Mouse (Mus musculus): Measurements from ENCODE around the gene Prune1. TPM values are rescaled to one million over a fixed set of nuclear protein-coding genes. Genes with fewer than 3 reads are reported as not detected.

The Prune1 gene
- polyA plus RNA-seq, 1 experiment from 2014 or later: 24.2 TPM

DNA sequence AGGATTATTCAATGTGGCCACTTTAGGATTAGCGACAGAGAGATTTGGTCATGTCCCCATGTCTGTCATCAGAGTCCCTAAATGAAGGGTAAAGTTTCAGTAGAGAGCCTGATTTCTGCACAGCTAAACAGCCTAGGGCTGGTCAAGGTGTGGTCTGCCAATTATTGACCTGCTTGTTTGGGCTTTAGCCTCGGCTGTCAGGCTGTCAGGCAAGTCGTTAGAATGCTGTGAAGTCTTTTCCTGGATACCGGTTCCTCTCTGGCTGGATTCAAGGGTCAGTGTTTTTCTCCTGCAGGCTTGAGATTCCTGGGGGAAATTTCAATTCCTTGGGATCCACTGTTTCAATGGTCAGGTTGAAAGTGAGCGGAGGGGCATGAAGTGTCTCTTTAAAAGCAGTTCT lies 4.1 kb upstream of the Prune1 start:
- Histone ChIP-seq H3K4me2 (ENCODE audit: low read depth, low read length) (no peak overlapping the region), H3K9me3 (ENCODE audit: control insufficient read depth, low read length) (no peaks in the 10 kb centered on the region), H3K4me3 (ENCODE audit: low read depth, low read length) (no peak overlapping the region), H3K4me1 (ENCODE audit: control insufficient read depth, insufficient read depth, low read length) (peaks cover 8% of the 10 kb centered on the region), H3K36me3 (ENCODE audit: control insufficient read depth, insufficient read depth, low read length) (peaks cover 33% of the 10 kb centered on the region), H3K27me3 (replicated peaks; ENCODE audit: control insufficient read depth, insufficient read depth, low read length) (no peaks in the 10 kb centered on the region), H3K9ac (ENCODE audit: low read depth, low read length) (no peak overlapping the region), H3K27ac (replicated peaks; ENCODE audit: low read depth, low read length) (no peak overlapping the region)
- 60% methylated on average over 5 of the region's 5 CpGs for WGBS
- no peak for ATAC-seq (ENCODE audit: low read depth)
- no peak for DNase-seq (ENCODE audit: low spot score)

DNA sequence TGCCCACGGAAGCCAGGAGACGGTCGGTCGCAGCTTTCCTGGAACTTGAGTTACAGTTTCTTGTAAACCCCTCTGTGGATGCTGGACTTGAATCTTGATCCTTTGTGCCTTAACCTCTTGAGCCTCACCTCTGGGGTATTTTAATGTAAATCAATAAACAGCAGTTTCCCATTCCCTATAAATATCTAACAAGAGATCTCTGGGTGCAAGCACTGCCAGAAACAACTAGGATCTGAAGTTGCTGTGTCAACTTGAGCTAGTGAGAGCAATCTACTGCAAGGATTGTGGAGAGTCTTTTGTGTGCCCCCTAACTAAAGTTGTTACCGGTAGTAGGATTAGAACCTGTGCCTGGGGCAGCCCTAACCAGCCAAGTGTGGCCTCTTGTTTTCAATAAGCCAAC lies 3.5 kb upstream of the Prune1 start:
- H3K4me3 ChIP-seq (ENCODE audit: low read depth, low read length): no peak overlapping the region
- H3K4me2 ChIP-seq (ENCODE audit: low read depth, low read length): no peak overlapping the region
- peaks cover 8% of the 10 kb centered on the region for H3K4me1 ChIP-seq (ENCODE audit: control insufficient read depth, insufficient read depth, low read length)
- H3K27ac ChIP-seq (replicated peaks; ENCODE audit: low read depth, low read length): no peak overlapping the region
- ATAC-seq (ENCODE audit: low read depth): no peak
- no peak overlapping the region for H3K9ac ChIP-seq (ENCODE audit: low read depth, low read length)
- WGBS: 95% methylated on average over 5 of the region's 5 CpGs
- H3K27me3 ChIP-seq (replicated peaks; ENCODE audit: control insufficient read depth, insufficient read depth, low read length): no peaks in the 10 kb centered on the region
- DNase-seq (ENCODE audit: low spot score): no peak
- peaks cover 27% of the 10 kb centered on the region for H3K36me3 ChIP-seq (ENCODE audit: control insufficient read depth, insufficient read depth, low read length)
- no peaks in the 10 kb centered on the region for H3K9me3 ChIP-seq (ENCODE audit: control insufficient read depth, low read length)

DNA sequence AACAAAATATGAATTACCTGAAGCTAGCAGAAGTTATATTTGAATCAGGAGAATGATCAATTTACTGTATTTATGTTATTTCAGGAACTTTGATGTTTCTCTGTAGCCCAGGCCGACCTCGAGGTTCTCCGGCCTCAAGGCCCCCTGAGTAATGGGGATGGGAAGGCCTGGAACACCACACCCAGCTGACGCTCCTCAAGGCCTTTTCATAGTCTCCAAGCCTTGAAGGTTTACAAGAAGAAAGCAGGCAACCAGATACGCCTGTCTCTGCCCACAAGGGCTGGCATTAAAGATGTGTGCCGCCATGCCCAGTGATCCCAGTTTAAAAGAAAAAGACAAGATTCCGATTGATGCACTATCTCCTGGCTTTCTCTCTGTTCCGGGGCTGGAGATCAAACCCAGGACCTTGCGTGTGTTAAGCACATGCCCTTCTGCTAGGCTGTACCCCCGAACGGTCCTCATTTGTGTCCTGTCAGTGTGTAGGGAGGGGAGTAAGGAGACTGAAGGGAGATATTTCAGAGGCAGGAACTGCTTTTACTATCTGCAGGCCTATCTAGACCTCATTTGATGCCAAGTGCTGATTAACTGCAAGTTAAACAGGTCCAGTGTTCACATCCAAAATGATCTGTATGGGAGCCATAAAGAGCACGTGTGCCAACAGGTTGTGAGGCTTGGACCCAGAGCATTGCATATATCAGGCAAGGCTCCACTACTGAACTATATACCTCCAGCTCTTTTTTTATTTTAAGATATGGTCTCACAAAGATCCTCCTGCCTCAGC lies 2.8 kb upstream of the Prune1 start:
- H3K4me2 ChIP-seq (ENCODE audit: low read depth, low read length): peak overlapping the region; percentile 78
- DNase-seq (ENCODE audit: low spot score) (no peak), ATAC-seq (ENCODE audit: low read depth) (no peak)
- WGBS: 81% methylated on average over 12 of the region's 12 CpGs
- H3K27me3 ChIP-seq (replicated peaks; ENCODE audit: control insufficient read depth, insufficient read depth, low read length): no peaks in the 10 kb centered on the region
- H3K4me1 ChIP-seq (ENCODE audit: control insufficient read depth, insufficient read depth, low read length): peaks cover 8% of the 10 kb centered on the region
- peak overlapping the region; percentile 92; the same call in 1 of the 2 replicates for H3K9ac ChIP-seq (ENCODE audit: low read depth, low read length)
- no peaks in the 10 kb centered on the region for H3K9me3 ChIP-seq (ENCODE audit: control insufficient read depth, low read length)
- no peak overlapping the region for H3K27ac ChIP-seq (replicated peaks; ENCODE audit: low read depth, low read length)
- H3K4me3 ChIP-seq (ENCODE audit: low read depth, low read length): peak overlapping the region; percentile 67
- H3K36me3 ChIP-seq (ENCODE audit: control insufficient read depth, insufficient read depth, low read length): peaks cover 20% of the 10 kb centered on the region

DNA sequence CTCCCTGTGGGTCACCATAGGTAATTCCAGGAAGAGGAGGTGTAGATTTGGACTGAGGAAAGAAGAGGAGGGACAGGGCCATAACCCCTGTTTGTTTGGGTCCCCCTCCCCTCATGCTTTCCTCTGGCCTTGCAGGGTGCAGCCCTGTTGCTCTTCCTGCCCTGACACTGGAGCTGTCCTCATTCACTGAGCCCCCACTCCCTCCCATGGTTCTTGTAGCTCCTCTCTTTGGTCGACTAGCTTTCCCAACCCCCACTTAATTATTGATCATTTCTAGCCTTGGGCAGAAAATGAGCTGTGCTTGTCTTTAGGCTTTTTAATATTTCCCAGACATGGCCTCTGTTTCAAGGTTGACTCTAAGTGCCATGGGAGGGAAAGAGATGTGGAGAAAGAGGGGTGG lies 2.2 kb upstream of the Prune1 start:
- H3K9ac ChIP-seq (ENCODE audit: low read depth, low read length): peak overlapping the region; percentile 92
- peaks cover 20% of the 10 kb centered on the region for H3K36me3 ChIP-seq (ENCODE audit: control insufficient read depth, insufficient read depth, low read length)
- H3K27ac ChIP-seq (replicated peaks; ENCODE audit: low read depth, low read length): peak overlapping the region; percentile 97; the same call in 1 of the 2 replicates
- H3K4me2 ChIP-seq (ENCODE audit: low read depth, low read length): peak overlapping the region; percentile 78
- no peaks in the 10 kb centered on the region for H3K27me3 ChIP-seq (replicated peaks; ENCODE audit: control insufficient read depth, insufficient read depth, low read length)
- no peaks in the 10 kb centered on the region for H3K9me3 ChIP-seq (ENCODE audit: control insufficient read depth, low read length)
- no peak for DNase-seq (ENCODE audit: low spot score)
- peaks cover 8% of the 10 kb centered on the region for H3K4me1 ChIP-seq (ENCODE audit: control insufficient read depth, insufficient read depth, low read length)
- WGBS: 8% methylated on average over 1 of the region's 1 CpGs
- ATAC-seq (ENCODE audit: low read depth): no peak
- H3K4me3 ChIP-seq (ENCODE audit: low read depth, low read length): peak overlapping the region; percentile 67

DNA sequence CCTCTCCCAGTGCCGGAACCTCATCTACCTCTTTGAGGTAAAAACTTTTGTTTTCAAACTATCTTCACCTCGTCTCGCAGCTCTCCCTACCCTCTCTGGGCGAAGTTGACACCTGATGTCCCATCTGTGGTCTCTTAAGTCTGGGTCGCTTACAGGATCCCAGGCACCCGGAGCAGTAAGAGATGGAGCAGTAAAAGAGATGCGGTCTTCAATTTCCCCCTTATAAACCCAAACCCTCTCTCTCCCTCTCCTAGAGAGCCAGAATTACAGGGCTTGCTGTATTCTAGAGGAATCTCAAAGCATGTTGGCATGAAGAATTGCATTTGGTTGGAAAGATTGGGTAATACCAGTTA lies 1.7 kb upstream of the Prune1 start:
- Histone ChIP-seq H3K27me3 (replicated peaks; ENCODE audit: control insufficient read depth, insufficient read depth, low read length) (no peaks in the 10 kb centered on the region), H3K36me3 (ENCODE audit: control insufficient read depth, insufficient read depth, low read length) (peaks cover 18% of the 10 kb centered on the region), H3K4me2 (ENCODE audit: low read depth, low read length) (peak overlapping the region; percentile 78), H3K9me3 (ENCODE audit: control insufficient read depth, low read length) (no peaks in the 10 kb centered on the region), H3K4me1 (ENCODE audit: control insufficient read depth, insufficient read depth, low read length) (peaks cover 8% of the 10 kb centered on the region), H3K4me3 (ENCODE audit: low read depth, low read length) (peak overlapping the region; percentile 67), H3K27ac (replicated peaks; ENCODE audit: low read depth, low read length) (peak overlapping the region; percentile 97), H3K9ac (ENCODE audit: low read depth, low read length) (peak overlapping the region; percentile 92)
- under 1% methylated on average over 7 of the region's 7 CpGs for WGBS
- DNase-seq (ENCODE audit: low spot score) (no peak), ATAC-seq (ENCODE audit: low read depth) (no peak)

DNA sequence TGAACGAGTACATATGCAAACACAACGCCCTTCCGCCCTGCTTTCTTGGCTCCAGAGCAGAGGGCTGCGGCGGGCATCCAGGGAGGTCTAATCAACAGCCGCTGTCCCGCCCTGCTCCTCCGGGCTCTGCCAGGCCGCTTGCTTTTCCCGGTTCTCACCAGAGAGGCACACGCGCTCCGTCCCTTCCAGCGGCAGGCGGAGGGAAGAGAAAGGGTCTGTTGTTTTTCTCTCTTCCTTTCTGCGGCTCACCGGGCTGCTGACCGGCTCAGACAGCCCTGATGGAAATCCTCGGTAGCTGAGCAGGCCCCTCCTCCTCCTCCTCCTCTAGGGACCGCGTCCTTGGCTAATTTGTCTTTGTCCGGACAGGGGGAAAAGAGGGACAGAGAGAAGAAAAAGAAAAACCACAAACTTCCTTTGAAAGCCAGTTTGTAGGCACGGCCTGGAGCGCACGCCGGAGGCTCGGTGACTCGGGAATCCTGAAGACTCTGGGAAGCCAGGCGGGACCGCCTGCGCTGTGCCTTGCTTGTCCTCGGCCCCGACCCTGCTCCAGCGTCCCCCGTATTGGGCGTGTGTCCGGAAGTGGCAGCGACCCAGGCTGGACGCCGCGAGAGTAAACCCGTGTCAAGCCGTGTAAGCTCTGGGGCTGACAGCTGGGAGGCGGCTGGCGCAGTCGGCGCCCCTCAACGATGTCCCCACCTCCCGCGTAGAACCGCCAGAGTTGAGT lies 1.2 kb upstream of the Prune1 start:
- peaks cover 13% of the 10 kb centered on the region for H3K36me3 ChIP-seq (ENCODE audit: control insufficient read depth, insufficient read depth, low read length)
- under 1% methylated on average over 50 of the region's 51 CpGs for WGBS
- H3K27me3 ChIP-seq (replicated peaks; ENCODE audit: control insufficient read depth, insufficient read depth, low read length): no peaks in the 10 kb centered on the region
- DNase-seq (ENCODE audit: low spot score) (peak; percentile 93), ATAC-seq (ENCODE audit: low read depth) (peak; percentile 80)
- peak overlapping the region; percentile 67 for H3K4me3 ChIP-seq (ENCODE audit: low read depth, low read length)
- H3K4me1 ChIP-seq (ENCODE audit: control insufficient read depth, insufficient read depth, low read length): peaks cover 8% of the 10 kb centered on the region
- H3K4me2 ChIP-seq (ENCODE audit: low read depth, low read length): peak overlapping the region; percentile 78
- peak overlapping the region; percentile 92 for H3K9ac ChIP-seq (ENCODE audit: low read depth, low read length)
- peak overlapping the region; percentile 97 for H3K27ac ChIP-seq (replicated peaks; ENCODE audit: low read depth, low read length)
- no peaks in the 10 kb centered on the region for H3K9me3 ChIP-seq (ENCODE audit: control insufficient read depth, low read length)

DNA sequence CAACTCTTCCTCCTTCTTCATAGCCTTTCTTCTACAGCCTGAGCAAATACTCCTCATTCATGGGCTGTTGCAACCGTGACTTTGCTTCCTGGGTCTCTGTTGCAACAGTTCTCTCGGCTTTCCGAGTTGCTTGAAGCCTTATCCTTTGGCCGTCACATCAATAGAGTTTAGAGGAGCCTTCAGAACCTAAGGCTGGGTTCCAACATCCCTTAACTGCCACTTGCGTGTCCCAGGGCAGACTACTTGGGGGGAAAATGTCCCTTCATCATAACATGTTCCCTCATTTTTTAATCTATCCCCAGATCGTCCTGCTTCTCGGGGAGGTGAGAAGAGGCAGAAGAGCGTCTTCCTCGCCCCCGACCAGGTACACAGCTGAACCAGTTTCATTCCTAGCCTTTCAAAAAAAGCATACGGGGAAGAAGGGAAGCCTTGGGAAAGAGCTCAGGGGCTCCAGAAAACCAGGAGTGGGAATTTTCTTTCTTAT lies 547 bp upstream of the Prune1 start:
- Histone ChIP-seq H3K4me1 (ENCODE audit: control insufficient read depth, insufficient read depth, low read length) (peaks cover 8% of the 10 kb centered on the region), H3K4me2 (ENCODE audit: low read depth, low read length) (peak overlapping the region; percentile 78), H3K9ac (ENCODE audit: low read depth, low read length) (peak overlapping the region; percentile 92), H3K27ac (replicated peaks; ENCODE audit: low read depth, low read length) (peak overlapping the region; percentile 97), H3K27me3 (replicated peaks; ENCODE audit: control insufficient read depth, insufficient read depth, low read length) (no peaks in the 10 kb centered on the region), H3K4me3 (ENCODE audit: low read depth, low read length) (peak overlapping the region; percentile 67), H3K36me3 (ENCODE audit: control insufficient read depth, insufficient read depth, low read length) (peaks cover 9% of the 10 kb centered on the region; the same call in 1 of the 2 replicates), H3K9me3 (ENCODE audit: control insufficient read depth, low read length) (no peaks in the 10 kb centered on the region)
- DNase-seq (ENCODE audit: low spot score) (peak; percentile 42), ATAC-seq (ENCODE audit: low read depth) (no peak)
- WGBS: under 1% methylated on average over 11 of the region's 11 CpGs

DNA sequence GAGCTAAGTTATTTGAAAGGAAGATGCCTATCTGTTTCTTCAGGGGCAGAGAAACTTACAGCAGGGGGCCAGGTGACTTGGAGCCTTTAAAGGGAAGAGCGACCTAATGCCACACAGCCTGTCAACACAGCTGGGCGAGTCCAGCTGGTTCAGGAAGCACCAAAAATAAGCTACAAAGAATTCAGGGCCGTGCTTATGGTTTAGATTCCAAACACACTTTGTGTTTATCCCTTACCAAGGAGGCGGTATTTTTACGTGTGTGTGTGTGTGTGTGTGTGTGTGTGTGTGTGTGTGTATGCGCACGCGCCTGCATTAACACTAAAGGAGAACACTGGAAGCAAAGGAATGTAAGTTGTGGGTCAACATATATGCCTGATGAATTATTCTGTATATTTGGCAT lies 1.1 kb downstream of the Prune1 start:
- H3K27ac ChIP-seq (replicated peaks; ENCODE audit: low read depth, low read length): peak overlapping the region; percentile 95
- DNase-seq (ENCODE audit: low spot score) (peak; percentile 67), ATAC-seq (ENCODE audit: low read depth) (no peak)
- peak overlapping the region; percentile 78 for H3K4me2 ChIP-seq (ENCODE audit: low read depth, low read length)
- peak overlapping the region; percentile 92 for H3K9ac ChIP-seq (ENCODE audit: low read depth, low read length)
- peaks cover 8% of the 10 kb centered on the region for H3K4me1 ChIP-seq (ENCODE audit: control insufficient read depth, insufficient read depth, low read length)
- 11% methylated on average over 8 of the region's 8 CpGs for WGBS
- no peaks in the 10 kb centered on the region for H3K27me3 ChIP-seq (replicated peaks; ENCODE audit: control insufficient read depth, insufficient read depth, low read length)
- H3K36me3 ChIP-seq (ENCODE audit: control insufficient read depth, insufficient read depth, low read length): peaks cover 4% of the 10 kb centered on the region; the same call in 1 of the 2 replicates
- H3K4me3 ChIP-seq (ENCODE audit: low read depth, low read length): peak overlapping the region; percentile 67
- no peaks in the 10 kb centered on the region for H3K9me3 ChIP-seq (ENCODE audit: control insufficient read depth, low read length)

Measured in embryonic facial prominence, embryonic 14.5 days (tissue).